Mouse (Mus musculus) layer of hippocampus, adult 11-12 months (tissue): Measurements from ENCODE around the gene Cdc25b.

ENCODE experiments used
- DNase-seq: peaks from one replicate; pipeline ENCODE4 v3.0.0; 2022; ENCODE audit warnings: low spot score

Cdc25b gene

DNA sequence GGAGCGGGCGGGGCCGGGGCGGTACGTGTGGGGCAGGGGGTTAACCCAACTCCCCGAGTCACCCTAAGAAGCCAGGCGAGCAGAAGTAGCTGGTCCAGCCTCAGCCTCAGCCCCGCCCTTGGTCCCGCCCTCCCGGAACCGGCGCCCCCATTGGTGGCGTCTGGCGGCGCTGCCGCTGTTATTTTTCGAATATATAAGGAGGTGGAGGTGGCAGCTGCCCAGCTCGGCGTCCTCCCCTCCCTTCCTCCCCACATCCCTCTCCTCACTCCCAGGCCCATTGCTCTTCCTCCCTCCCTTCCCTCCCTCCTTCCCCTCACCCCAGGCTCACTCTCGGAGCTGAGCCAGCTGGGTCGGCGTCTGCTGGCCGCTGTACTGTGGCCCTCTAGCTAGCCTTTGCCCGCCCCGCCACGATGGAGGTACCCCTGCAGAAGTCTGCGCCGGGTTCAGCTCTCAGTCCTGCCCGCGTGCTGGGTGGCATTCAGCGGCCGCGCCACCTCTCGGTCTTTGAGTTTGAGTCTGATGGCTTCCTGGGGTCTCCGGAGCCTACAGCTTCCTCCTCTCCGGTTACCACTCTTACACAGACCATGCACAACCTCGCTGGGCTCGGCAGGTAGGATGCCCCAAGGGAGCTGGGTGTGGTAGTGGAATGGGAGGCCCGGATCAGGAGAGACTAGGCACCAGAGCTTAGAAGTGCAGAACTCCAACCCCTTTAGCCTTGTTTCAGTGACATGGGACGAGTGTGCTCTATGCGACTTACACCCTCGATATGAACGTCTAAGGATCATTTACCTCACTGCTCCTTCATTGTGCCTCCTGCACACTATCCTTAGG is at the start of gene Cdc25b, which contains the start of gene Spef1:
Gene Cdc25b, plus strand, starts transcription at position 179 of the 831 bp plus-strand sequence.
Gene Spef1, minus strand, starts transcription at position 512 of the 831 bp plus-strand sequence.
- peak; percentile 82 for DNase-seq

- no peak for DNase-seq
These were observed 48.5 kb upstream of the Cdc25b start for GRCm38 (mm10) chr2:131138296-131138695.

GRCm38 (mm10) chr2:131138760-131139159 is 48.0 kb upstream of the Cdc25b start:
- DNase-seq: no peak

- no peak for DNase-seq
These were observed 47.5 kb upstream of the Cdc25b start for GRCm38 (mm10) chr2:131139287-131139686.

DNA sequence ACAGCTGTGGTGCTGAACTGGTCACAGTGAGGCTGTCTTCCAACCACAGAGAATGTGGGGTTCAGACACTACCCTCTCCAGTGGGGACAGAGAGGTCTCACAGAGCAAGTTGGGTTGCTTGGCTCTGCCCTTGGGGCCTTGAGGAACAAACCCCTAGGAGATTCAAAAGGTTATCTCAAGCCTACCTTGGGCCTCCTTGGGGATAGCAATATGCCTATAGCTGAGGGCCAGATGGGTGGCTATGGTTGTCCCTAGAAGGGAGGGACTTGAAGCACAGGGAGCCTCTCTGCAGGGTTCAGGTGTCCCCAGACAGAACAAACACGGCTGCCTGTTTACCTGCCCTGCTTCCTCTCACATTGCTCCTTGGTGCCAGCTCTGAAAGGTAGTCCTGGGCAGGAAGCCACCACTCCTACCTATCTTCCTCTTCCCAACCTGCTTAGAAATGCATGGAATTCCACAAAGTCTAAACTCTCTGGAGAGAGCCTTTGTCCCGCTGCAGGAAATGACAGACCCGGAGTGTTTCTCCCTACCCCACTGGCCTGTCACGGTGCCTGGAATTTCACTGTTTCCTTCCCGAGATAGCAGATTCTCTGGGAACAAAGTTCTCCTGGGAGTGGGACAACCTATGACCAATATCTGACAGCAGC is 46.7 kb upstream of the Cdc25b start:
- no peak for DNase-seq

DNA sequence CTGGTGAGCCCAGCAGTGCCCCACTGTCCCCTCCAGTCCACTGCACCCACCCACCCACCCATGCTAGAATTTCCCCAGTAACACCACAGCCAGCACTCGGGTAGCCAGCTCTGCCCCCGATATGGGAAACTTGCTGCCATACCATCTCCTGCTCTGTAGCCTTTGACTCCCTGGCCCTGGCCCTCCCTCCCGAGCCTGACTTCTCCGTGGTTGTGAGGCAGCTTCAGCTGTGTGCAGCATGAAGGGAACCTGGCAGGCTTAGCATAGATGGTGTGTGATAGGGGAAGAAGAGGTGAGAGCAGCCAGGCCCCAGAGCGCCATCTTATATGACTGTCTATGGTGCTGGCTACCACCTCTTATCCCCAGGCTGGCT is 46.2 kb upstream of the Cdc25b start:
- no peak for DNase-seq

DNA sequence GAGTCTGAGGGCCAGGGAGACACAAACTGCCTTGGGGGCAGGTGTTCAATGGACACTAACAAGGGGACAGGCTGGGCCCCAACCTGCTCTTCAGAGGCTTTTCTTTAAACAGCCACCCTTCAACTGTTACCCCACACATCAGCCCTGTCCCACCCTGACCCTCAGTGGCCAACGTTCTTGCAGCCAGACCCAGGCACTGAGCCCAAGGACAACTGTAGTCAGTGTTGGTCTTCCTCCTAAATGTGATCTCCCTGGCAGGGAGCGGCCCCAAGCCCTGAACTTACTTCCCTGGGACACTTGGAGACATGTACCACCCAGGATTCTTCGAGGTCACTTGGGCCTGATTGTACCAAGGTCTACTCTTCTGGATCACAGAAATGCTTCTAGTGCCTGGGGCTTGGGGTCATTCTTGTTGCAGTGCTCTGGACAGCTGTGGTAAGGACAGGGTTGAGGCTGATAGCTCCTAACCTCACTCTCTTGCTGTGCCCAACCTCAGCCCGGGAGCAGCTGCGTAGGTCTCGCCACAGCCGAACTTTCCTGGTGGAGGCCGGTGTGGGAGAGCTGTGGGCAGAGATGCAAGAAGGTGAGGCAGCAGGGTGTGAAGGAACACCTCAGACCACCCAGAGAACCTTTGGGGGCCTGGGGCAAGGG is 45.3 kb upstream of the Cdc25b start:
- no peak for DNase-seq

DNA sequence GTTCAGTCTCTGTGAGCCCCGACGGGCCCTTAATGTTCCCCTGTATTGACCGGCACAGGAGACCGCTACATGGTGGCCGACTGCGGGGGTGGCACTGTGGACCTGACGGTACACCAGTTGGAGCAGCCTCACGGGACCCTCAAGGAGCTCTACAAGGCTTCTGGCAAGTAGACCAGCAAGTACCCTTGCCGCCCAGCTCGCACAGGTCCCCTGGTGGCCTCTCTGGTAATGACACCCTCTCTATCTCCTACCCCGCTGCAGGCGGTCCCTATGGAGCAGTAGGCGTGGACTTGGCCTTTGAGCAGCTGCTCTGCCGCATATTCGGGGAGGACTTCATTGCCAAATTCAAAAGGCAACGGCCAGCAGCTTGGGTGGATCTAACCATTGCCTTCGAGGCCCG is 44.2 kb upstream of the Cdc25b start:
- peak; percentile 56 for DNase-seq

GRCm38 (mm10) chr2:131143007-131143780 is 43.6 kb upstream of the Cdc25b start:
- DNase-seq: no peak

GRCm38 (mm10) chr2:131145121-131145520 is 41.6 kb upstream of the Cdc25b start:
- DNase-seq: no peak

DNA sequence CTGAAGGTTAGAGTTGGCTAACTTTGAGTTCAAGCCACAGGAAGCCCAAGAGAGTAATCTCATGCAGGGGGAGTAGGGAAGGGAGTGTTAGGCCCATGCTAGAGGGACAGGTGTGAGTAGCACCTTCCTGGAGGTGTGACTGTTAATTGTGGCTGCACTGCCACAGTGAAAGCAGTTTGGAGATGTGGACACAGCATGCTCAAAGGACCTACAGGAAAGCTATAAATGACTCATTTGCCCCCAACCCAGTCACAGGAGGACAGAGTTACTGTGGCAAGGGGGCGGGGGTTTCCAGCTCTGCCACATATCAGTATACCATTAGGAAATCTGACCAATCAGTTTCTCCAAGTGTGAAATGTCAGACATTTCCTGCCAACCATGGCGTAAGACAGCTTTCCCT is 41.2 kb upstream of the Cdc25b start:
- DNase-seq: no peak

DNA sequence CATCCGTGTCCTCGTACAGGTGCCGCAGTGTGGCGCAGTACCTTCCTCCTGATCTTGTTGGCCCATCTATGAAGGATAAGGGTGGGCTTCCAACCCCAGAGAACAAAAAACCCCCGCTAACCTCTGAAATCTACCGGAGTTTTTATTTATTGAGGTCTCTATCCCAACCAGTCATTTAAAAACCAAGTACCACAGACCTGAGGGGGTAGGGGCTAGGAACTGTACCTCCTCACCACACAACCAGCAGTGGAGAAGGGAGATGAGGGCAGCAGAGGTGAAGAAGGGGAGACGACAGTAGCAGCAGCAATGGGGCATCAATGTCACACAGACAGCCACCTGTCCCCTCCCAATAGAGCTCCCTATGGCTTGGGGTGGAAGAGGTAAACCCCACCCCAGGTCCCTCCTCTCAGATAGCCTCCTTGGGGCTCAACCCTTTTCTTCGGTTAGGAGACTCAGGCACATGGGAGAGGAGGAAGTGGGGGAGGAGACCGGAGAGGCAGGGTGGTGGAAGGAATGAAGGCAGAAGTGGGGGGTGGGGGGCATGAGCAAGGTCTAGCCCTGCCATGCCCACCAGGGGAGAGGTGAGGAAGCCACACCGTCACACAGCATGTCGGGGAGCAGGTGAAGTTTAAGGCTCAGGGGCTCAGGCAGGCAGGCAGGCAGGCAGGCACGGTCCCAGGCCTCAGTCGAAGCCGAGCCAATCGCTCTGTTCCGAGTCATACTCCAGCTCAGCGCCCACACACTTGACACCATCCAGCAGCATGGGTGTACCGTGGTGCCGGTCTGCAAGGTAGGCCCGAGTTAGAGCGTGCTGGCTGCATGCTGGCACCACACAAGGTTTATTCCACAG is 40.3 kb upstream of the Cdc25b start:
- DNase-seq: no peak

- DNase-seq: no peak
These were observed 39.7 kb upstream of the Cdc25b start for GRCm38 (mm10) chr2:131147043-131147365.

- DNase-seq: no peak
These were observed 38.1 kb upstream of the Cdc25b start for GRCm38 (mm10) chr2:131148353-131149253.

GRCm38 (mm10) chr2:131149254-131149578 is 37.5 kb upstream of the Cdc25b start:
- DNase-seq: no peak

DNA sequence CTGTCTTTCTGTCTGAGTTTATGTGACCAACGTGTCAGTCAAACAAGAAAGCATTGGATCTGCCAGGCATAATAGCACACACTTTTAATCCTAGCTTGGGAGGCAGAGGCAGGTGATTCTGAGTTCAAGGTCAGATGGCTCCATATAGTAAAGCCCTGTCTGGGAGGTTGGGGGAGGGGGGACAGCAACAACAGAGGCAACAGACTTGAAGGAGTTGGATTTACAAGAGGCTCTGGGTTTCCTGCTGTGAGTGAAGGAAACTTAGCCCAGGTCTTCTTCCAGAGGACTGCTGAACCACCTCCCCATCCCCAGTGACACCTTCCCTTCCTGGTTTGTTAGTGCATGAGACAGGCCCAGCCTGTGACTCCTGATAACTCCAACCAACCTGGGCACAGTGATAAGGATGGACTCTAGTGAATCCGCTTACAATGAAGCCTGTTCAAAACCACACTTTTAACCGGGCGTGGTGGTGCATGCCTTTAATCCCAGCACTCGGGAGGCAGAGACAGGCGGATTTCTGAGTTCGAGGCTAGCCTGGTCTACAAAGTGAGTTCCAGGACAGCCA is 34.5 kb upstream of the Cdc25b start:
- DNase-seq: no peak

GRCm38 (mm10) chr2:131154036-131154435 is 32.7 kb upstream of the Cdc25b start:
- DNase-seq: no peak

GRCm38 (mm10) chr2:131156987-131157386 is 29.8 kb upstream of the Cdc25b start:
- no peak for DNase-seq

DNA sequence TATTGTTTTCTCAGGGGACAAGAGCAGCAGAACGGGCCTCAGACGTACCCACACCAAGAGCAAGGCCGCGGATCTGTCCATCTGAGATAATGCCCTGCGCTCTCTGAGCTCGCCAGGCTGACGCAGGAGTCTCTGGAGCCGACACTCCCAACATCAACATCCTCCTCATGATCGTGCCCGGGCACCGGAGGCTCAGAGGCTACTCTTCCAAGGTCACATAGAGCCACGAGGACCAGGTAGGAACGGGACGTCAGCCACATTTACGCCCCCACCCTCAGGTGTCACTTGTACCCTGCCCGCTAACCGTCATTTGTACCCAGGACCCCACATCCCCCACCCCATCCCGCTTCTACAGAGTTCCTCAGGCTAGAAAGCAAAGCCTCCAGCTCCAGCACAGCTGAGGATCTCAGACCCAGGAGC is 27.2 kb upstream of the Cdc25b start:
- no peak for DNase-seq

DNA sequence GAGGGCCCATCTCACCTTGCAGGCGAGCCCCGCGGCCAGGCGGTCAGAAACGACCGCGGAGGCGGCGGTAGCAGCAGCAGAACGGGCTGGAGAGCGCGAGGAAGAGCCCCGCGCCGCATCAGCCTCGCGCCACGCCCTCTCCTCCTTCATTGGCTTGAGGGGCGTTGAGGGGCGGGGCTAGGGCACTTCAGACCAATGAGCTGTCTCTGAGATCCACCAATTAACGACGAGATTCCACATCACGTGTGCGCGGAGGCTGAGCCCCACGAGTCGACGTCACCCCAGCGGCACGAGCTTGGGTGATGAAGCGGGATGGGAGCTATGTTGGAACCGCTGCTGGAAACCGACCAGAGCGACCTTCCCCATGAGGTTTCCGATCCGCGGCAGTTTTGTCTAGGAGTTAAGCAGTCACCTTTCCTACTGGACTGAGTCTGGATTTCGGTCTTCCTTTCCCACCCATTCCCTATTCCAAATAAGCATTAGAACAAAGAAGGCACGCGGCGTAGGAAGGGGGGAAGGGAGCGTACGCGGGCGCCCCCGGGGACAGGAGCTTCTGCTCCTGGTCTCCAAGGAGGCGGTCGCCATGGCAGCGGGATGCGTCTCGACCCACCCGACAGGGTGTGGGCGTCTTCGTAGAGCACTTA is 26.7 kb upstream of the Cdc25b start, which contains the start of gene 1700037H04Rik:
Gene 1700037H04Rik, minus strand, starts transcription at position 144 of the 644 bp plus-strand sequence.
- peak; percentile 97 for DNase-seq
